1 mouse cellular context compared by ENCODE assay signal in the genomic region with DNA sequence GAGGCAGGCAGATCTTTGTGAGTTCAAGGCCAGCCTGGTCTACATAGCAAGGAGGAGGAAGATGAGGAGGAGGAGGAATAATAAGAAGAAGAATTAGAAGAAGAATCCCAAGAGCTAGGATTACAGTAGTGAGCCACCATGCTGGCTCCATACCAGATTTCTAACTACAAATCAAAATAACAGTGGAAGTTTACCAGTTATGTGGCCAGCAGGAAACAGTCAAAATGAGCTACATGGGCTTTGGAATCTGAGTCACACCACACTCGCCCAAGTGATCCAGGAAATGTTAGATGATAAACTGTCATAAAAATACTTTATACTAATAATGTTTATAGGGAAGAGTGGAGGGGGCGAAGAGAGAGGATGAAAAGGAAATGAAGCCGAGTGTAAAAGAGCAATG.
A peak's percentile ranks its signal among the peaks of the same experiment; 100 is the strongest.
TF ChIP-seq lines count a peak whose summit lies in the region.

No protein-coding gene starts in this region.

TF ChIP-seq in C2C12, 6 proteins besides CTCF, POLR2A, EP300 and RAD21:
- TF ChIP-seq MYOD1 (IDR thresholded peaks at IDR 0.05; ENCODE audit: control insufficient read depth, insufficient read length, low read depth) = no peak
- TF ChIP-seq FOSL1 (IDR thresholded peaks at IDR 0.05; ENCODE audit: insufficient read depth, low read length, poor library complexity, severe bottlenecking) = peak; percentile 23
- no peak for TF ChIP-seq MYOG (IDR thresholded peaks at IDR 0.05; ENCODE audit: control insufficient read depth, extremely low read depth, insufficient read length)
